Mouse (Mus musculus) ES-E14 (cell line): ENCODE results near the gene Eci1. TPM values are rescaled to one million over a fixed set of nuclear protein-coding genes. Genes with fewer than 3 reads are reported as not detected.
A peak's percentile ranks its signal among the peaks of the same experiment; 100 is the strongest.

Experiments used
- DNase-seq: peaks from one replicate; pipeline ENCODE4 v3.0.0-alpha.2; 2013; ENCODE audit warnings: low read depth, low spot score
- H3K27ac ChIP-seq: 2 replicates; pipeline ENCODE4 v1.5.1; 2012; ENCODE audit warnings: low read depth, mild to moderate bottlenecking, low read length, moderate library complexity, mixed read lengths; ENCODE audit not compliant: poor library complexity, insufficient read depth, severe bottlenecking
- H3K36me3 ChIP-seq: 2 replicates; pipeline ENCODE4 v1.6.1; 2012; ENCODE audit warnings: mild to moderate bottlenecking, low read length, moderate library complexity, mixed read lengths; ENCODE audit not compliant: control insufficient read depth, poor library complexity, insufficient read depth, severe bottlenecking
- H3K4me1 ChIP-seq, 2 experiments: fragments of 150-350 bp in 1 of 2; sonication (generic) in 1 of 2; 2 replicates each; pipeline ENCODE4 v1.6.1; 2012; ENCODE audit warnings: low read length in 2 of 2, mild to moderate bottlenecking in 1 of 2, mixed read lengths in 1 of 2; ENCODE audit not compliant: control insufficient read depth in 2 of 2, insufficient read depth in 2 of 2, poor library complexity in 1 of 2
- H3K4me3 ChIP-seq, 2 experiments: fragments of 150-350 bp in 1 of 2; sonication (generic) in 1 of 2; 2 replicates each; pipeline ENCODE4 v1.5.1; 2012; ENCODE audit warnings: low read length in 2 of 2, low read depth in 1 of 2, mild to moderate bottlenecking in 1 of 2, mixed read lengths in 1 of 2; ENCODE audit not compliant: insufficient read depth in 1 of 2, poor library complexity in 1 of 2, severe bottlenecking in 1 of 2
- H3K9ac ChIP-seq: 2 replicates; pipeline ENCODE4 v1.6.1; 2012; ENCODE audit warnings: low read depth, mild to moderate bottlenecking, low read length, mixed read lengths; ENCODE audit not compliant: poor library complexity, insufficient read depth, severe bottlenecking
- H3K9me3 ChIP-seq: fragments of 150-350 bp; sonication (generic); 2 replicates; pipeline ENCODE4 v1.6.1; 2012; ENCODE audit warnings: low read depth, mild to moderate bottlenecking, low read length; ENCODE audit not compliant: control insufficient read depth, insufficient read depth
- CHD2 ChIP-seq: IDR thresholded peaks from 2 replicates; pipeline ENCODE4 v1.6.1; 2014; ENCODE audit warnings: mild to moderate bottlenecking, low read depth, low read length, inconsistent platforms
- HCFC1 ChIP-seq: IDR thresholded peaks from 2 replicates; pipeline ENCODE4 v1.6.1; 2012; ENCODE audit warnings: low read length, inconsistent platforms, borderline replicate concordance; ENCODE audit not compliant: insufficient read depth
- MAFK ChIP-seq: IDR thresholded peaks from 2 replicates; pipeline ENCODE4 v1.6.1; 2014; ENCODE audit warnings: mild to moderate bottlenecking, low read depth, low read length, inconsistent platforms; ENCODE audit not compliant: insufficient read depth
- ZC3H11A ChIP-seq: IDR thresholded peaks from 2 replicates; pipeline ENCODE4 v1.6.1; 2012; ENCODE audit warnings: low read depth, mild to moderate bottlenecking, inconsistent platforms, low read length, borderline replicate concordance
- ZNF384 ChIP-seq: IDR thresholded peaks from 2 replicates; pipeline ENCODE4 v1.6.1; 2012; ENCODE audit warnings: low read depth, low read length, inconsistent platforms
- in situ Hi-C, 2 experiments: fragments of 600-800 bp; cut with MboI; formaldehyde crosslinking; loops; one replicate each; pipeline ENCODE4 v1.15.1; 2025; ENCODE audit warnings: low sequenced_read_pairs in 2 of 2, inconsistent platforms in 1 of 2; ENCODE audit not compliant: unreplicated experiment in 2 of 2
- total RNA-seq: library from RNA; depleted of rRNA; stranded (reverse); fragments of 300-350 nt; gene quantifications from 2 replicates; pipeline ENCODE4 v1.2.3, GENCODE M21; 2012

Eci1 gene
- total RNA-seq, 1 experiment = 42.9 TPM

DNA sequence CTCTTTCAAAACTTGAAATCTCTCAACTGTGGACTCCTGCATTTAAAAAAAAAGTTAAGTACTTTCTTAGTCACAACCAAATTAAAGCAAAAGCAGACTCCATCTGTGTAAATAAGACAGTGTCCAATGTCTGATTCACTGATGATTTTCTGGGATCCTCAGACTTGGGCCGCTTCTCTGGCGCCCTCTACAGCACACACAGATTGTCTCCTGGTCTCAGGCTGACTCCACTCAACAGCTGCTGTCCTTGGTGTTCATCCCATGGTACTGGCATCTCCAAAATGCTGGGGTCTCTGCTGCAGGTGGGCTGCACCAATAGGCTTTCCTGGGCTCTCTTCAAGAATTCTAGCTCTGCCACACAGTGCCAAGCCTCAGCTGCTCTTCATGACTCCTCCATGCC is 36.6 kb upstream of the Eci1 start:
- DNase-seq = peak; percentile 44
- Histone ChIP-seq H3K4me3 (no peak overlapping the region), H3K9ac (no peak overlapping the region), H3K27ac (no peak overlapping the region), H3K4me1 (peaks cover 0 to 2% of the 10 kb centered on the region in 2 experiments; a peak in 1 of 4 replicates), H3K36me3 (no peaks in the 10 kb centered on the region), H3K9me3 (no peaks in the 10 kb centered on the region)
- in situ Hi-C loops = no loop called here
- TF ChIP-seq ZNF384 = no peak
- no peak for TF ChIP-seq MAFK
- TF ChIP-seq ZC3H11A = no peak
- no peak for TF ChIP-seq CHD2
- TF ChIP-seq HCFC1 = no peak

DNA sequence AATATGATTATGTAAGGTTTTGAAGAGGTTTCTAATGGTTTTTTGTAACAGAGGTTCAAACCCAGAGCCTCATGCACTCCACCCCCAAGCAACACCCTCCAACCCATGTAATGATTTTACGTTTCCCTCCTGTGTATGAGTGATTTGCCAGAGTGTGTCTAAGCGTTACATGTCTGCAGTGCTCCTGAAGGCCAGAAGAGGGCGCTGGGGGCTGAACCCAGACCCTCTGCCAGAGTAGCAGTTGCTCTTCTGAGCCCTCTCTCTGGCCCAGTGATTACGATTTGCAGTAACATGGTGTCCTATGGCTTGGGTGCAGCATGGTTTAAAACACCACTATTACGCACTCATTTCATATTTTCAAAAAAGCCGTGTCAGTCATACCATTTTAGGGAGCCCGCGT is 35.3 kb upstream of the Eci1 start:
- Histone ChIP-seq H3K4me3 (no peak overlapping the region), H3K9me3 (no peaks in the 10 kb centered on the region), H3K27ac (no peak overlapping the region), H3K4me1 (peaks cover 0 to 2% of the 10 kb centered on the region in 2 experiments; a peak in 1 of 4 replicates), H3K36me3 (no peaks in the 10 kb centered on the region), H3K9ac (no peak overlapping the region)
- in situ Hi-C loops = no loop called here
- peak; percentile 34 for DNase-seq
- TF ChIP-seq ZNF384 (no peak), CHD2 (no peak), HCFC1 (no peak)

DNA sequence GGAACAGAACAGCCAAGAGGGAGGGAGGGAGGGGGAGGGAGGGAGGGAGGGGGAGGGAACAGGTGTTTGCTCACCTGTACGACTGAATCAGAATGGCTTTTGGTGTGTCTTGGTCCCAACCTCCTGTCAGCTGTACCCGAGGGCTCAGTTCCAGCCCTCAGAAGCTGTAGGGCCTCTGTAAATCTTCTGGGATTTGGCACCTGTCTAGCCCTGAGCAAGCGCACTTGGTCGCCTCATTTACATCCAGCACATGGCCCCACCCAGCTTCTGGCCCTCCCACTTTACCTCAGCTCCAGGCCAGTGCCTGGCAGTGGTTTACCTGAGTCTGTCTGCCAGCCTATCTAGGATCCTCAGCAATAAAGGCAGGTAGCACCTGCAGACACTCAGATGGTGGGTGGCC is 32.9 kb upstream of the Eci1 start:
- no peaks in the 10 kb centered on the region; the same call in 1 of the 2 replicates for H3K36me3 ChIP-seq
- TF ChIP-seq ZC3H11A (no peak), HCFC1 (no peak), MAFK (no peak), ZNF384 (no peak), CHD2 (no peak)
- H3K27ac ChIP-seq = no peak overlapping the region
- no peaks in the 10 kb centered on the region for H3K9me3 ChIP-seq
- in situ Hi-C loops = no loop called here
- H3K9ac ChIP-seq = no peak overlapping the region
- no peak for DNase-seq
- H3K4me1 ChIP-seq = peaks cover 0 to 2% of the 10 kb centered on the region in 2 experiments; a peak in 1 of 4 replicates
- no peak overlapping the region for H3K4me3 ChIP-seq

GRCm38 (mm10) chr17:24394456-24394855 is 32.0 kb upstream of the Eci1 start:
- Histone ChIP-seq H3K27ac (no peak overlapping the region), H3K9ac (no peak overlapping the region), H3K36me3 (no peaks in the 10 kb centered on the region; the same call in 1 of the 2 replicates), H3K4me3 (no peak overlapping the region), H3K4me1 (peaks cover 0 to 3% of the 10 kb centered on the region in 2 experiments; a peak in 1 of 4 replicates), H3K9me3 (no peaks in the 10 kb centered on the region)
- TF ChIP-seq MAFK (no peak), ZNF384 (no peak), ZC3H11A (no peak), CHD2 (no peak), HCFC1 (no peak)
- in situ Hi-C loops = no loop called here
- DNase-seq = no peak

DNA sequence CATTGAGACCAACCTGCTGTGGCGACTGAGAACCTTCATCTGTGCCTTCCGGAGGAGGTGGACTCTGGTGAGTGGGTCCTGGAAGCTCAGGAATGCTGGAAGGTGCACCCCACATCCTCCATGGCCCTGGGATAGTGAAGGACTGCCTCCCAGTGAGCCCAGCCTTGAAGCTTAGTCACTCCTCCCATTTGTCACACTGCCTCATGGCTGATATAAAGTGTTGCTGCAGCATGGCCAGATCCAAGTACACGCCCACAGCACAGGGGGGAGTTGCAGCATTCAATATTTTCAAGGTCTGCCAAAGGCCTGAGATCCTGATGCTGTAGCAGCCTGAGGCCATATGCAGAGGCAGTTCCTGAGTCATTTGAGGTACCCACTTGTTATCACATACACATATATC is 24.1 kb upstream of the Eci1 start:
- H3K9ac ChIP-seq = no peak overlapping the region
- in situ Hi-C loops = no loop called here
- no peak for DNase-seq
- H3K36me3 ChIP-seq = peaks cover 3% of the 10 kb centered on the region; the same call in 1 of the 2 replicates
- H3K27ac ChIP-seq = no peak overlapping the region
- H3K4me3 ChIP-seq = no peak overlapping the region
- TF ChIP-seq ZNF384 (no peak), HCFC1 (no peak), CHD2 (no peak), ZC3H11A (no peak), MAFK (no peak)
- H3K4me1 ChIP-seq = peaks cover 0 to 1% of the 10 kb centered on the region in 2 experiments; a peak in 1 of 4 replicates
- H3K9me3 ChIP-seq = no peaks in the 10 kb centered on the region
